Mouse (Mus musculus) forebrain, postnatal 0 days (tissue): ENCODE results near the gene Pitpnm2. TPM values are rescaled to one million over a fixed set of nuclear protein-coding genes. Genes with fewer than 3 reads are reported as not detected.

ENCODE experiments used
- ATAC-seq: fragments of 200-750 bp; cut with Nextera tagmentation; 2 replicates; pipeline ENCODE4 v1.8.0; 2017; ENCODE audit warnings: mild to moderate bottlenecking, moderate library complexity
- DNase-seq: peaks from one replicate; pipeline ENCODE4 v3.0.0-alpha.2; 2015
- H3K27ac ChIP-seq: fragments of 300-500 bp; sonication (generic); 2 replicates; pipeline ENCODE4 v1.5.1; 2014; ENCODE audit warnings: low read depth, mild to moderate bottlenecking, antibody characterized with exemption, low read length, moderate library complexity, mixed read lengths
- H3K27me3 ChIP-seq: fragments of 300-500 bp; sonication (generic); 2 replicates; pipeline ENCODE4 v1.6.1; 2014; ENCODE audit warnings: mild to moderate bottlenecking, low read length, mixed read lengths; ENCODE audit not compliant: insufficient read depth
- H3K36me3 ChIP-seq: fragments of 300-500 bp; sonication (generic); 2 replicates; pipeline ENCODE4 v1.6.1; 2014; ENCODE audit warnings: mild to moderate bottlenecking, moderate library complexity; ENCODE audit not compliant: insufficient read depth
- H3K4me1 ChIP-seq: fragments of 300-500 bp; sonication (generic); 2 replicates; pipeline ENCODE4 v1.6.1; 2014; ENCODE audit warnings: antibody characterized with exemption; ENCODE audit not compliant: insufficient read depth
- H3K4me2 ChIP-seq: fragments of 300-500 bp; sonication (generic); 2 replicates; pipeline ENCODE4 v1.6.1; 2014; ENCODE audit warnings: low read depth, mild to moderate bottlenecking, moderate library complexity
- H3K4me3 ChIP-seq: fragments of 300-500 bp; sonication (generic); 2 replicates; pipeline ENCODE4 v1.5.1; 2014; ENCODE audit warnings: low read depth, low read length, mixed read lengths
- H3K9ac ChIP-seq: fragments of 300-500 bp; sonication (generic); 2 replicates; pipeline ENCODE4 v1.6.1; 2014; ENCODE audit warnings: mild to moderate bottlenecking
- H3K9me3 ChIP-seq: fragments of 300-500 bp; sonication (generic); 2 replicates; pipeline ENCODE4 v1.6.1; 2016; ENCODE audit warnings: low read length
- CTCF ChIP-seq: sonication (generic); IDR thresholded peaks from 2 replicates; pipeline ENCODE4 v1.5.1; 2016; ENCODE audit warnings: antibody characterized with exemption, control low read depth, low read depth
- WGBS: fragments of 180-500 bp; shearing (Covaris S2); extraction: QIAGEN DNeasy Blood & Tissue Kit; methylation state at CpG from one replicate; pipeline ENCODE4 v1.1.7; 2014; 5-methylcytosine and 5-hydroxymethylcytosine counted together
- polyA plus RNA-seq: library from polyadenylated mRNA; unstranded; fragments of >200 nt; fragmentation: Nextera tagmentation; extraction: Ambion mirVana; gene quantifications from 2 replicates; pipeline ENCODE4 v1.2.1, GENCODE M21; 2015
- total RNA-seq: library from RNA; depleted of rRNA; stranded (reverse); fragments of >200 nt; gene quantifications from 2 replicates; pipeline ENCODE4 v1.2.3, GENCODE M21; 2014

Gene Pitpnm2
- total and polyA plus RNA-seq, 2 experiments from 2014 or later = 10.1 to 38.4 TPM

DNA sequence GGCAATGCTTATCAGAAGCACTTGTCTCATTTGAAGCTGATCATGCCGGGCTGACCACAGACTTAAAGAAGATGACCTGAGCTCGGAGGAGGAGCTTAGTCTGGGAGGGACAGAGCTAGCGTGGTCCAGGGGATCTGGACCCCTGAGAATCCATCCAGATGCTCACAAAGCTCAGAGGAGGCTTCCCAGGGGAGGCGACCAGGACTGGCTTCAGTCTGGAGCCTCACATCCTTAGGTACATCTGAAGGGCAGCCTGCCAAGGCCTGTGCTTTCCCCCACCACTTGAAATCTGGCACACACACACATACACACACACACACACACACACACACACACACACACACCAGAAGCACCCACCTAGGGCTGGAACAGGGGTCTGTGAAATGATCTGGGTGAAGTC, 47.5 kb downstream of the Pitpnm2 start:
- H3K27ac ChIP-seq = no peak overlapping the region
- H3K9me3 ChIP-seq = no peaks in the 10 kb centered on the region
- 78% methylated on average over 4 of the region's 4 CpGs for WGBS
- no peak overlapping the region for H3K4me2 ChIP-seq
- H3K9ac ChIP-seq = no peak overlapping the region
- H3K4me1 ChIP-seq = no peaks in the 10 kb centered on the region
- ATAC-seq = no peak
- no peak for DNase-seq
- H3K27me3 ChIP-seq = no peaks in the 10 kb centered on the region
- TF ChIP-seq CTCF = no peak
- H3K4me3 ChIP-seq = no peak overlapping the region
- H3K36me3 ChIP-seq = no peaks in the 10 kb centered on the region

DNA sequence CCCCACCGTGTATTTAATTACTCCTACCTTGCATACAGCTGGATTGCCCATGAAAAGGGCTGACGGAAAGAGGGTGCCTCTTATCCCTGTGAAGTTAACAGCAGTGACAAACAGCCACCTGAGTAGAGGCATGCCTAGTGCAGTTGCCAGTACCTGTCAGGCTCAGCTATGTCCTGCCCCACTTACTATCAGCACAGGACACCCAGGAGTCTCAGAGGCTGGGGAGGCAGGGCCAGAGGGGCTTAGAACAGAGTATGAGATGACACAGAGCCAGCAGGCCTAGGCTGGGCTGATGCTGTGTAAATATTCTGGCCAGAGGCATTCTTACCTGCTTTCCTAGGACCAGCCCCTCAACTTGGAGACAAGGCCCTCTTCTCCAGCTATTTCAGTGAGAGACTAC, 48.0 kb downstream of the Pitpnm2 start:
- 90% methylated on average over 2 of the region's 2 CpGs for WGBS
- TF ChIP-seq CTCF = no peak
- Histone ChIP-seq H3K4me3 (no peak overlapping the region), H3K9me3 (no peaks in the 10 kb centered on the region), H3K9ac (no peak overlapping the region), H3K27me3 (no peaks in the 10 kb centered on the region), H3K4me2 (no peak overlapping the region), H3K36me3 (no peaks in the 10 kb centered on the region), H3K4me1 (no peaks in the 10 kb centered on the region), H3K27ac (no peak overlapping the region)
- ATAC-seq = no peak
- no peak for DNase-seq

DNA sequence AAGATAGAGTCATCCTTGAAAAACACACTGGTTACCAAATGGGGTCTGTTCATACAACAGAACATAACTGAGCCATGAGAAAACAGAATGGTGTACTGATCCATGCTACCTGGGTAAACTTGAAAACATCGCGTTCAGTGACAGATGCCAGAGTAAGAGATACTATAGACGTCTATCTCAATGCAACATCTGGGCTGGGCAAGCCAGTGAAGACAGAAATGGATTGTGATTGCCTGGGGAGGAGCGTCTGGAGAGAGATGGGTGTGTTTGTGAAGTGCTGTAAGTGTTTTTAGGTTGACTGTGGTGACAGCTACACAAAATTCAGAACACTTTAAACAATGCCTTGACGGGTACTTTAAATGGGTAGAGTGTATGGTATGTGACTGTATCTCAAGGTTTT, 48.7 kb downstream of the Pitpnm2 start:
- ATAC-seq = no peak
- no peak overlapping the region for H3K4me2 ChIP-seq
- H3K9me3 ChIP-seq = no peaks in the 10 kb centered on the region
- H3K4me3 ChIP-seq = no peak overlapping the region
- no peaks in the 10 kb centered on the region for H3K36me3 ChIP-seq
- no peaks in the 10 kb centered on the region for H3K4me1 ChIP-seq
- no peaks in the 10 kb centered on the region for H3K27me3 ChIP-seq
- WGBS = 79% methylated on average over 5 of the region's 5 CpGs
- no peak for DNase-seq
- TF ChIP-seq CTCF = no peak
- no peak overlapping the region for H3K27ac ChIP-seq
- no peak overlapping the region for H3K9ac ChIP-seq

DNA sequence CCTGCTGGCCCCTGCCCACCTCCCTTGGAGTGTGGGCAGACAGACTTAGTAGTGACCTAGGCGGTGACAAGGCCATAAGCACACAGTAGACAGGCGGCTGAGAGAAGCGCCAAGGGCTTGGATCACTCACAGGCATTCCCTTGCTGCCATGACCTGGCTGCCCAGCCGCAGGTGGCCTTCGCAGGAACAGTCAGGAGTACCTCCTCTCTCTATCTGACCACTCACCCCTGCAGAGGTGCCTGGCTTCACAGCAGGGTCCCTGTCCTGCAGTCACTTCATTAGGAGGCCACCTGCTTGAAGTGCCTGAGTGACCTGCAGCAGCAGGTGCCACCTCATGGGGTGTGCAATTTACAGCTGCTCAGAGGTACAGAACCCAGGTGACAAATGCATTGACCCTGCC, 50.4 kb downstream of the Pitpnm2 start:
- H3K4me2 ChIP-seq = no peak overlapping the region
- WGBS = 79% methylated on average over 5 of the region's 5 CpGs
- no peak overlapping the region for H3K27ac ChIP-seq
- no peak overlapping the region for H3K4me3 ChIP-seq
- peaks cover under 1% of the 10 kb centered on the region; the same call in 1 of the 2 replicates for H3K4me1 ChIP-seq
- H3K9me3 ChIP-seq = no peaks in the 10 kb centered on the region
- no peak overlapping the region for H3K9ac ChIP-seq
- ATAC-seq (no peak), DNase-seq (no peak)
- no peak for TF ChIP-seq CTCF
- no peaks in the 10 kb centered on the region for H3K36me3 ChIP-seq
- no peaks in the 10 kb centered on the region for H3K27me3 ChIP-seq

DNA sequence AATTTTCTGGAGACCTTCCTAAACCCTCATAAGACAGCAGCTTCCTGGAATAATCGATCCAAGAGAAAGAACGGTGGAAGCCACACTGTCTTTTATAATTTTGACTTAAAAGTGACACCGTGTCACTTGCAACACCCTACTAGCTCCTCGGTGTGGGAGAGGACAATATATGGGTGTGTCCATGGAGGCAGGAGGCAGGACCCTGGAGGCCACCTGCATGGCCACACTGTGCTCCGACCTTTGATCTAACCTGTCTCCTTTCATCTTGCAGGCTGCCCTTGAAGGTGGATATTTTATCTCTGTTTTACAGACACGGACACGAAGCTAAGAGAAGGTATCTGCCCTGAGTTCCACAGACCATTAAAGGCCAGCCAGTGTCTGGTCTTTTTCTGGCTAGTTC, 51.1 kb downstream of the Pitpnm2 start:
- no peaks in the 10 kb centered on the region for H3K36me3 ChIP-seq
- DNase-seq (no peak), ATAC-seq (no peak)
- no peak overlapping the region for H3K27ac ChIP-seq
- no peaks in the 10 kb centered on the region for H3K9me3 ChIP-seq
- H3K4me1 ChIP-seq = peaks cover 6% of the 10 kb centered on the region; the same call in 1 of the 2 replicates
- H3K4me2 ChIP-seq = no peak overlapping the region
- H3K27me3 ChIP-seq = no peaks in the 10 kb centered on the region
- 91% methylated on average over 7 of the region's 7 CpGs for WGBS
- TF ChIP-seq CTCF = no peak
- no peak overlapping the region for H3K9ac ChIP-seq
- H3K4me3 ChIP-seq = no peak overlapping the region

DNA sequence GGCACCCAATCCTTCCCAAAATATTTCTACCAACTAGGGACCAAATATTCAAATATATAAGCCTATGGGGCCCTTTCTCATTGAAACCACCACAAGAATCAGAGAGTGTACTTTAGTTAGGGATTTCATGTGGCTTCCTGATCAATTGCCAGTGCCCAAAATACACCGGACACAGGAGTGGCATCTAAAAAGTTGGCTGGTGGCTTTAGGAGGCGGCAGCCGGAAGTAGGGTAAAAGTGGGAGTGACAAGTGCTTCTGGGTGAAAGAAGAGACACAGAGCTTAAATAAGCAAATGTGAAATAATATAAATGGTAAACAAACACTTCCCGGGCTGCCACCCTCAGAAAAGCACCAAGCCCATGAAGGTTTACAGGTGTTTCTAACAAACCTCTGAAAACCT, 53.5 kb downstream of the Pitpnm2 start:
- DNase-seq (no peak), ATAC-seq (no peak)
- no peak overlapping the region for H3K9ac ChIP-seq
- H3K27me3 ChIP-seq = no peaks in the 10 kb centered on the region
- 90% methylated on average over 4 of the region's 4 CpGs for WGBS
- TF ChIP-seq CTCF = no peak
- H3K36me3 ChIP-seq = no peaks in the 10 kb centered on the region
- H3K4me2 ChIP-seq = no peak overlapping the region
- no peak overlapping the region for H3K27ac ChIP-seq
- no peak overlapping the region for H3K4me3 ChIP-seq
- no peaks in the 10 kb centered on the region for H3K9me3 ChIP-seq
- H3K4me1 ChIP-seq = peaks cover 15% of the 10 kb centered on the region

DNA sequence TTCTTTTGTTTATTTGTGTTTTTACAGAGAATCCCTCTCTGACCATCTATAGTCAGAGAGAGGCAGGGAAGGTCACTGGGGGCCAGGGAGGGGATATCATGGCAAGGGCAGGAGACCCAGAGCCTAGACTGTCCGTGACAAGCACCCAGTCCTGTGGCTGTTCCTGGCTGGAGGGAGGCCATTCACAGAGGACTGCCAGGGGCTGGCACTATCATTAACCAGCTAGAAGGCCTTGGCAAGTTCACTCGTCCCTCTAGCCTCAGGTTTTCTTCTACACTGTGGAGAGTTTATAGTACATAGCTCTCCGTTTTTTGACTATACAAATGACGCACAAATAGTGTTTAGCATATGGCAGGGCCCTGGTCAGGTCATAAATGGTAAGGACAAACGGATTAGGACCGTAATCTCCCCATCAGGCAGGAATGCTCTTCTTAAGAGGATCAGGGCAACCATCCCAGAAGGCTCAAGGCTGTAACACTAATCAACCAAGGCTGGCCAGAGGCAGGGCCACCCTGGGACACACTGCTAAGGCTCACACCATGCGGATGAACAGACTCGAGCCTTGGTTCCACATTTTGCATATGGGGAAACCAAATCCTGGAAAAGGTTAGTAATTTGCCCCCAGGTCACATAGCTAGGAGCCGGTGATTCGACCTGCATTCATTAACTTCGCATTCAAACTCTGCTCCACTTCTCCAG, 55.0 kb downstream of the Pitpnm2 start:
- Histone ChIP-seq H3K27ac (no peak overlapping the region), H3K36me3 (no peaks in the 10 kb centered on the region), H3K9me3 (no peaks in the 10 kb centered on the region), H3K27me3 (no peaks in the 10 kb centered on the region), H3K4me3 (no peak overlapping the region), H3K9ac (no peak overlapping the region), H3K4me1 (peaks cover 15% of the 10 kb centered on the region), H3K4me2 (no peak overlapping the region)
- TF ChIP-seq CTCF = no peak
- 53% methylated on average over 11 of the region's 11 CpGs for WGBS
- no peak for DNase-seq
- ATAC-seq = no peak
